Mouse (Mus musculus) neural tube, embryonic 12.5 days (tissue): ENCODE measurements around the gene Celf2. TPM values are rescaled to one million over a fixed set of nuclear protein-coding genes. Genes with fewer than 3 reads are reported as not detected.

ENCODE experiments used
- ATAC-seq: fragments of 200-750 bp; cut with Nextera tagmentation; 2 replicates; pipeline ENCODE4 v1.8.0; 2017; ENCODE audit warnings: low read depth, mild to moderate bottlenecking, moderate TSS enrichment, moderate library complexity; ENCODE audit not compliant: low FRiP score
- H3K27ac ChIP-seq: fragments of 300-500 bp; sonication (generic); 2 replicates; pipeline ENCODE4 v1.5.1; 2016
- H3K27me3 ChIP-seq: fragments of 300-500 bp; sonication (generic); replicated peaks from 2 replicates; pipeline ENCODE4 v1.6.1; 2016; ENCODE audit warnings: mild to moderate bottlenecking
- H3K36me3 ChIP-seq: fragments of 300-500 bp; sonication (generic); 2 replicates; pipeline ENCODE4 v1.6.1; 2016; ENCODE audit warnings: mild to moderate bottlenecking
- H3K4me1 ChIP-seq: fragments of 300-500 bp; sonication (generic); 2 replicates; pipeline ENCODE4 v1.6.1; 2016
- H3K4me2 ChIP-seq: fragments of 300-500 bp; sonication (generic); replicated peaks from 2 replicates; pipeline ENCODE4 v1.6.1; 2016; ENCODE audit warnings: mild to moderate bottlenecking
- H3K4me3 ChIP-seq: fragments of 300-500 bp; sonication (generic); 2 replicates; pipeline ENCODE4 v1.5.1; 2016
- H3K9ac ChIP-seq: fragments of 300-500 bp; sonication (generic); 2 replicates; pipeline ENCODE4 v1.6.1; 2016; ENCODE audit warnings: mild to moderate bottlenecking
- H3K9me3 ChIP-seq: fragments of 300-500 bp; sonication (generic); 2 replicates; pipeline ENCODE4 v1.6.1; 2016; ENCODE audit warnings: mild to moderate bottlenecking
- WGBS: fragments of 180-500 bp; shearing (Covaris S2); methylation state at CpG from one replicate; pipeline ENCODE4 v1.1.7; 2016; 5-methylcytosine and 5-hydroxymethylcytosine counted together
- polyA plus RNA-seq: library from polyadenylated mRNA; unstranded; fragments of >200 nt; fragmentation: Nextera tagmentation; extraction: Ambion mirVana; gene quantifications from 2 replicates; pipeline ENCODE4 v1.2.1, GENCODE M21; 2016

Celf2 gene
- polyA plus RNA-seq, 1 experiment from 2014 or later, result 98.4 TPM

DNA sequence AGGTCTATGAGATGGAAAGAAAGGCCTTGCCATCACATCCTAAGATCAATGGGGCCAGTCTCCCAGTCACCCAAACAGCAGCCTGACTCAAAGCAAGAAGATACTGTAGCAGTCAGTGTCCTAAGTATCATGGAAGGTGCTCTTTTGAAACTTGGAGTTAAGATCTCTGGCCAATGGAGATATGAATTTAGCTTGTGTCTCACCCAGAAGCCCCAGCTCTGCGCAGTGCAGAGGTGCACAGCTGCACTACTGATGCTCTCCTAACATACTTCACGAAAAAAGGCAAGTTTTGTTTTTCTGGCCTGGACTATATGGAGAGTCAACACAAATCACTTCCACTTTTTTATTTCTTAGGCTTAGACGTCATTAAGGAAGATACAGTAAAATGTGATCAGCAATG, 793.8 kb downstream of the Celf2 start:
- Histone ChIP-seq H3K27me3 (no peaks in the 10 kb centered on the region), H3K4me1 (peaks cover 2% of the 10 kb centered on the region), H3K9me3 (no peaks in the 10 kb centered on the region), H3K9ac (no peak overlapping the region), H3K27ac (no peak overlapping the region), H3K4me3 (no peak overlapping the region), H3K36me3 (no peaks in the 10 kb centered on the region), H3K4me2 (no peak overlapping the region)
- 90% methylated on average over 3 of the region's 3 CpGs for WGBS
- ATAC-seq, result no peak

DNA sequence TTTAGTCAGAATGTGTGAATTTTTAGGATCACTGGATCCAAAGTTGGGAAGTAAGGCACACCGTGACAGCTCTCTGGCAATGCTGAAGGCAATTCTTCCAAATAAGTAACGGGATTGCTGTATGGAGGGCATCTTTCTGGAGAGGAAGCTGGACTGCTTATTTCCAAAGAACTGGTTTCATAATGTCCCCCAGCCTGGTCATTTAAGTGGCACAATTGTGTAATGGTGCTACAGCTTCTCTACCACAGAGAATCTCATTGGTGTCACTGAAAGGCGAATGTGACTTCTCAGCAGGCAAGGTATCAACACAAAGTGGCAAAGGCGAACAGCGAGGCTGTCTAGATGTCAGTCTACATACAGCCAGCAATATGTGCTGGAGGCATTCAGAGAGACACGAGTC, 795.8 kb downstream of the Celf2 start:
- 87% methylated on average over 6 of the region's 6 CpGs for WGBS
- Histone ChIP-seq H3K9me3 (no peaks in the 10 kb centered on the region), H3K4me1 (no peaks in the 10 kb centered on the region), H3K27me3 (no peaks in the 10 kb centered on the region), H3K4me3 (no peak overlapping the region), H3K9ac (no peak overlapping the region), H3K27ac (no peak overlapping the region), H3K36me3 (no peaks in the 10 kb centered on the region), H3K4me2 (no peak overlapping the region)
- ATAC-seq, result no peak

GRCm38 (mm10) chr2:6710687-6711430, 798.5 kb downstream of the Celf2 start:
- Histone ChIP-seq H3K4me1 (peaks cover 3% of the 10 kb centered on the region; the same call in 1 of the 2 replicates), H3K4me3 (no peak overlapping the region), H3K27ac (no peak overlapping the region), H3K36me3 (no peaks in the 10 kb centered on the region), H3K9ac (no peak overlapping the region), H3K9me3 (no peaks in the 10 kb centered on the region), H3K4me2 (no peak overlapping the region), H3K27me3 (no peaks in the 10 kb centered on the region)
- 87% methylated on average over 7 of the region's 7 CpGs for WGBS
- ATAC-seq, result no peak

DNA sequence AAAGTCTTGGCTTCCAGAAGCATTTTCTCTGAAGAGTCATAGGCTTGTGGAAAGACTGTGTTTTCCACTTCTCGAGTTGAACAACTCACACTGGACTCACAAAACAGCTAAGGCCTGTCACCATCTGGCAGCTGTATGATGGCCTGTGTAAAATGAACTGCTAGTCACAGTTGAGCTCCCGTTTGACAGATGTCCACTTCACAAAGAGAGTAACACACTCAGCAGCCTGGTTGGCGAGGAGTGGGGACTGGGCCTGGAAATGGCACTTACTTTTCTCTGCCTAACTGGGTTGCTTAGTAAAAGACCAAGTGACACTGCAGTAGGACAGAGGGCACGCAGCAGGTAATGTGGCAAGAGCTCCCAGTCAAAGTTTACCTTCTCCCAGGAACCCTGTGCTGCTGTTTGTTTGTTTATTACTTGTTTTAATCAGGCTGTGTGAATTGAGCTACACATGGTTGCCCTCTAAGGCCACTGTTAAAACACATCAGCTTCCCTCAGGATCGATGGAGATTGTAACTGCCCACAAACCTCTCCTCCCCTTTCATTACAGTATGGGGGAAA, 801.3 kb downstream of the Celf2 start:
- H3K9me3 ChIP-seq, result no peaks in the 10 kb centered on the region
- H3K36me3 ChIP-seq, result no peaks in the 10 kb centered on the region
- 41% methylated on average over 5 of the region's 5 CpGs for WGBS
- no peak overlapping the region for H3K27ac ChIP-seq
- H3K4me1 ChIP-seq, result peaks cover 3% of the 10 kb centered on the region; the same call in 1 of the 2 replicates
- no peak overlapping the region for H3K4me2 ChIP-seq
- peak; percentile 76; the same call in 1 of the 2 replicates for ATAC-seq
- H3K27me3 ChIP-seq, result no peaks in the 10 kb centered on the region
- H3K4me3 ChIP-seq, result no peak overlapping the region
- no peak overlapping the region for H3K9ac ChIP-seq

DNA sequence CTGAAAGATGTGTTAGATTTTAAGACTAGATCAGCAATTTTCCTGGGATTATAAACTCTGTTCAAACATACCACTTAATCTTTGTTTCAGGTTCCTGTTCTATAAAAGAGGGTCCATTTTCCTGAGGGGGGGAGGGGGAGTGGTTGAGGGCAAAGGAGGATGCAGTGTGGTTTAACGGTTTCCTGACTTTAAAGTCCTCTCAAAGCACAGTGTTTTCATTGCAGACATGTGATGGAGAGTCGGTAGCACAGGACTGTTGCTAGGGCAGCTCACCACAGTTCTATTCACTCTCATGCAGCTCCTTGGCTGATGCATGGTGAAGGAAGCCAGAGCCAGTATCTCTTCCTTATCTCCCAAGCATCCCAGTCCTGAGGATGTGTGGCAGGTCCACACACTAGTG, 802.1 kb downstream of the Celf2 start:
- no peaks in the 10 kb centered on the region for H3K27me3 ChIP-seq
- no peaks in the 10 kb centered on the region for H3K9me3 ChIP-seq
- no peak overlapping the region for H3K4me2 ChIP-seq
- H3K36me3 ChIP-seq, result no peaks in the 10 kb centered on the region
- H3K4me1 ChIP-seq, result peaks cover 3% of the 10 kb centered on the region; the same call in 1 of the 2 replicates
- no peak overlapping the region for H3K4me3 ChIP-seq
- no peak overlapping the region for H3K9ac ChIP-seq
- H3K27ac ChIP-seq, result no peak overlapping the region
- ATAC-seq, result no peak
- 25% methylated on average over 2 of the region's 2 CpGs for WGBS

DNA sequence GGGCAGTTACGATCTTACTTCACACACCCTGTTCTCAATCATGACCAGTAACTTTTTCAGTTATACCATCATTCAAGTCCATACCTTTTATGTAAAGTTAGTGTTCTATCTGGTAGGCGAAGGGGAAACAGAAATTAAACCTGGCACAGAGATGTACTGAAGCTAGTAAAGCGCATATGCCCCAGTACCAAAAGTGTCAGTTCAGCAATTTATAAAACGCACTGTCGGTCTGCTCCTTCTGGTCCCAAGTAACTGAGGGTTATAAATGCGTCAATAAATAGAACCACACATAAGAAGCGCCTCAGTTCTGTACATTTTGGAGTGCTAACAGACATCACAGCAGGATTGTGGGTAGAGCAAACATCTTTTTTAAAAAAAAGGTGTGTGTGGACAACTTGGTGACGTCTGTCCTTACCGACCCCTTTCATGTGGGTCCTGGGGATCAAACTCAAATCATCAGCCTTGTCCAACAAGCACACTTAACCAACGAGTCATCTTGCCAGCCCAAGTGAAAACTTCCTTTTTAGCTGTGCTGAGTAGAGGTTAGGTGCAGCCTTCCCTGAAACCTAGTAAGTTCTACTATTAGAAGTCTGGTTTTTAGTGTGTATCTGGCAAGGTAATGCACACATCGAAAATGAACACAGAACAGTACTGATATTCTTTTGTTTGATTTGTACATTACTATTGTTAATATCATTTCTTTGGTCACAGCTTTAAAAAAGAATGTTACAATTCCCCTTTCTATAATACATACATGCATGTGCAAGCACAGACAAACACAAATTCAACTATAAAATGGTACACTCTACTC, 803.2 kb downstream of the Celf2 start:
- H3K4me3 ChIP-seq, result no peak overlapping the region
- H3K9me3 ChIP-seq, result no peaks in the 10 kb centered on the region
- no peaks in the 10 kb centered on the region for H3K27me3 ChIP-seq
- H3K36me3 ChIP-seq, result no peaks in the 10 kb centered on the region
- peaks cover 3% of the 10 kb centered on the region; the same call in 1 of the 2 replicates for H3K4me1 ChIP-seq
- WGBS, result 85% methylated on average over 11 of the region's 11 CpGs
- no peak for ATAC-seq
- H3K27ac ChIP-seq, result no peak overlapping the region
- no peak overlapping the region for H3K9ac ChIP-seq
- no peak overlapping the region for H3K4me2 ChIP-seq

DNA sequence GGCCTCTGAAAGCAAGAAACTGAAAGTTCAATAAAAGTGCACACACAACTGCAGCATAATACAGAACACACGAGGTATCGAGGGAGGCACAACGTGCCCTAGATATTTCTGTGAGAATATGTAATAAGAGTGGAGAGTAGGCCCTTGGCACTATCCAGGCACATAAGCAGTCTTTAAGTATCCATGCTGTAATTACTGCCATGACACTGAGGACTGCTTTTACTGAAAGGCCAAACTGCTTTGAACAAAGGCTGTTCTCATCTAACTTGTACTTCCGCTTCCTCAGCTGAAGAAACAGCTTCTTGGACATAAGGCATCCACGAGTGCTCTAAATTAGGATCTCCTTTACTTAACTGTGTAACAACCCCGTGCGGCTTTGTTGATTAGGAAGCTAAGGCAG, 803.9 kb downstream of the Celf2 start:
- Histone ChIP-seq H3K4me2 (no peak overlapping the region), H3K27me3 (no peaks in the 10 kb centered on the region), H3K4me3 (no peak overlapping the region), H3K9me3 (no peaks in the 10 kb centered on the region), H3K9ac (no peak overlapping the region), H3K27ac (no peak overlapping the region), H3K36me3 (no peaks in the 10 kb centered on the region), H3K4me1 (peaks cover 3% of the 10 kb centered on the region; the same call in 1 of the 2 replicates)
- WGBS, result 78% methylated on average over 7 of the region's 7 CpGs
- ATAC-seq, result no peak

GRCm38 (mm10) chr2:6704804-6705203, 804.6 kb downstream of the Celf2 start:
- H3K36me3 ChIP-seq, result no peaks in the 10 kb centered on the region
- no peak overlapping the region for H3K9ac ChIP-seq
- H3K4me3 ChIP-seq, result no peak overlapping the region
- ATAC-seq, result no peak
- H3K4me2 ChIP-seq, result no peak overlapping the region
- H3K4me1 ChIP-seq, result peaks cover 3% of the 10 kb centered on the region; the same call in 1 of the 2 replicates
- no peaks in the 10 kb centered on the region for H3K9me3 ChIP-seq
- H3K27me3 ChIP-seq, result no peaks in the 10 kb centered on the region
- 88% methylated on average over 1 of the region's 1 CpGs for WGBS
- no peak overlapping the region for H3K27ac ChIP-seq

- no peaks in the 10 kb centered on the region for H3K36me3 ChIP-seq
- no peaks in the 10 kb centered on the region for H3K27me3 ChIP-seq
- no peak overlapping the region for H3K27ac ChIP-seq
- ATAC-seq, result no peak
- no peak overlapping the region for H3K4me3 ChIP-seq
- 86% methylated on average over 7 of the region's 7 CpGs for WGBS
- no peaks in the 10 kb centered on the region for H3K9me3 ChIP-seq
- H3K4me1 ChIP-seq, result peaks cover 3% of the 10 kb centered on the region; the same call in 1 of the 2 replicates
- no peak overlapping the region for H3K4me2 ChIP-seq
- no peak overlapping the region for H3K9ac ChIP-seq
These were observed 805.0 kb downstream of the Celf2 start for GRCm38 (mm10) chr2:6704342-6704741.

GRCm38 (mm10) chr2:6696326-6696725, 813.0 kb downstream of the Celf2 start:
- no peak overlapping the region for H3K9ac ChIP-seq
- ATAC-seq, result no peak
- H3K27ac ChIP-seq, result no peak overlapping the region
- WGBS, result 91% methylated on average over 1 of the region's 1 CpGs
- no peak overlapping the region for H3K4me2 ChIP-seq
- H3K4me1 ChIP-seq, result no peaks in the 10 kb centered on the region
- no peak overlapping the region for H3K4me3 ChIP-seq
- no peaks in the 10 kb centered on the region for H3K27me3 ChIP-seq
- H3K9me3 ChIP-seq, result no peaks in the 10 kb centered on the region
- H3K36me3 ChIP-seq, result no peaks in the 10 kb centered on the region

GRCm38 (mm10) chr2:6695353-6695951, 813.9 kb downstream of the Celf2 start:
- no peak for ATAC-seq

GRCm38 (mm10) chr2:6689689-6690088, 819.7 kb downstream of the Celf2 start:
- ATAC-seq, result no peak
- Histone ChIP-seq H3K27ac (no peak overlapping the region), H3K9ac (no peak overlapping the region), H3K9me3 (no peaks in the 10 kb centered on the region), H3K4me1 (no peaks in the 10 kb centered on the region), H3K36me3 (no peaks in the 10 kb centered on the region), H3K4me3 (no peak overlapping the region), H3K27me3 (no peaks in the 10 kb centered on the region), H3K4me2 (no peak overlapping the region)
- 91% methylated on average over 2 of the region's 2 CpGs for WGBS

More at GRCm38 (mm10) chr2:6695353-6695951, 813.9 kb downstream of the Celf2 start:
- Histone ChIP-seq H3K27me3 (no peaks in the 10 kb centered on the region), H3K9ac (no peak overlapping the region), H3K9me3 (no peaks in the 10 kb centered on the region), H3K4me2 (no peak overlapping the region), H3K27ac (no peak overlapping the region), H3K4me1 (no peaks in the 10 kb centered on the region), H3K4me3 (no peak overlapping the region), H3K36me3 (no peaks in the 10 kb centered on the region)
- WGBS, result 80% methylated on average over 4 of the region's 4 CpGs
